Mouse (Mus musculus) midbrain, embryonic 15.5 days (tissue): ENCODE data around the gene Mroh3. TPM values are rescaled to one million over a fixed set of nuclear protein-coding genes. Genes with fewer than 3 reads are reported as not detected.

Source experiments
- ATAC-seq: fragments of 200-750 bp; cut with Nextera tagmentation; replicated peaks from 2 replicates; pipeline ENCODE4 v1.8.0; 2017; ENCODE audit warnings: moderate TSS enrichment
- H3K27ac ChIP-seq: fragments of 300-500 bp; sonication (generic); 2 replicates; pipeline ENCODE4 v1.5.1; 2015; ENCODE audit warnings: mild to moderate bottlenecking, inconsistent platforms
- H3K27me3 ChIP-seq: fragments of 300-500 bp; sonication (generic); replicated peaks from 2 replicates; pipeline ENCODE4 v1.6.1; 2015; ENCODE audit warnings: inconsistent platforms
- H3K36me3 ChIP-seq: fragments of 300-500 bp; sonication (generic); replicated peaks from 2 replicates; pipeline ENCODE4 v1.6.1; 2015; ENCODE audit warnings: inconsistent platforms
- H3K4me1 ChIP-seq: fragments of 300-500 bp; sonication (generic); 2 replicates; pipeline ENCODE4 v1.6.1; 2015; ENCODE audit warnings: inconsistent platforms
- H3K4me2 ChIP-seq: fragments of 300-500 bp; sonication (generic); 2 replicates; pipeline ENCODE4 v1.6.1; 2015; ENCODE audit warnings: inconsistent platforms, mild to moderate bottlenecking, moderate library complexity
- H3K4me3 ChIP-seq: fragments of 300-500 bp; sonication (generic); 2 replicates; pipeline ENCODE4 v1.5.1; 2015; ENCODE audit warnings: mild to moderate bottlenecking, inconsistent platforms
- H3K9ac ChIP-seq: fragments of 300-500 bp; sonication (generic); 2 replicates; pipeline ENCODE4 v1.6.1; 2015; ENCODE audit warnings: mild to moderate bottlenecking, inconsistent platforms
- H3K9me3 ChIP-seq: fragments of 300-500 bp; sonication (generic); 2 replicates; pipeline ENCODE4 v1.6.1; 2016; ENCODE audit warnings: inconsistent platforms
- WGBS: fragments of 180-500 bp; shearing (Covaris S2); methylation state at CpG from one replicate; pipeline ENCODE4 v1.1.7; 2015; ENCODE audit warnings: mixed read lengths; 5-methylcytosine and 5-hydroxymethylcytosine counted together
- polyA plus RNA-seq: library from polyadenylated mRNA; unstranded; fragments of >200 nt; fragmentation: Nextera tagmentation; extraction: Ambion mirVana; gene quantifications from 2 replicates; pipeline ENCODE4 v1.2.1, GENCODE M21; 2015

Mroh3 gene
- polyA plus RNA-seq, 1 experiment from 2014 or later, result not detected

DNA sequence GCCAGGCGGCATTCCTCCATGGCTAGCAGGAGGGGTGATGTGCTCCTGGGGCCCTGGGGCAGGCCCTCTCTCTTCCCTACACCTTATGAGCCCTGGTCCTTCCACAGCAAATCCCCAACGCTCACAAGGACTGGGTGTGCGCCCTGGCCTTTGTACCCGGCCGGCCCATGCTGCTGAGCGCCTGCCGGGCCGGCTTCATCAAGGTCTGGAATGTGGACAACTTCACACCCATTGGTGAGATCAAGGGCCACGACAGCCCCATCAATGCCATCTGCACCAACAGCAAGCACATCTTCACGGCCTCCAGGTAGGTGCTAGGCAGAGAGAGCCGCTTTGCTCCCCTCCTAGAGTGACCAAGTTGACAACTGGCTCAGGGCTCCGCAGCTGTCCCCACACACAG, 39.9 kb downstream of the Mroh3 start:
- Histone ChIP-seq H3K27ac (no peak overlapping the region), H3K4me2 (no peak overlapping the region), H3K4me3 (no peak overlapping the region), H3K9me3 (no peaks in the 10 kb centered on the region), H3K4me1 (peaks cover 11% of the 10 kb centered on the region), H3K36me3 (peaks cover 37% of the 10 kb centered on the region), H3K27me3 (no peaks in the 10 kb centered on the region), H3K9ac (no peak overlapping the region)
- 78% methylated on average over 12 of the region's 12 CpGs for WGBS
- ATAC-seq, result no peak

DNA sequence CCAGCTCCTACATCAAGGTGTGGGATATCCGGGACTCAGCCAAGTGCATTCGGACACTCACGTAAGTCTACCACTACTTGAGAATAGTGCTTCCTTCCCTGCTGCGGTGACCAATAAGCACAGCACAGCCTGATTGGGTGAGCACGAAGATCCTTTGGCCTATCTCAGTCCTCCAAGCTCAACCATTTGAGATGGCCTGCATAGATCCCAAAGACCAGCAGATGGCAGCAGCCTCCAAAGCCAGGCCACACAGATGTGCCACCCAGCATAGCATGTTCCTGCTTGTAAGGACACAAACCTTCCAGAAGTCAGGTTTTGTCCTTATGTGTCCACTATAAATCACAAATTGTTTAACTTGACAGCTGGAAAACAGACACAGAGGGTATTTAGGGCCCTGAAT, 42.5 kb downstream of the Mroh3 start:
- peaks cover 11% of the 10 kb centered on the region for H3K4me1 ChIP-seq
- H3K27me3 ChIP-seq, result no peaks in the 10 kb centered on the region
- no peak overlapping the region for H3K27ac ChIP-seq
- H3K9me3 ChIP-seq, result no peaks in the 10 kb centered on the region
- 6% methylated on average over 5 of the region's 5 CpGs for WGBS
- H3K4me3 ChIP-seq, result no peak overlapping the region
- peaks cover 32% of the 10 kb centered on the region for H3K36me3 ChIP-seq
- no peak overlapping the region for H3K9ac ChIP-seq
- peak; percentile 74 for ATAC-seq
- no peak overlapping the region for H3K4me2 ChIP-seq

GRCm38 (mm10) chr1:136167657-136168056, 45.0 kb downstream of the Mroh3 start:
- Histone ChIP-seq H3K27me3 (no peaks in the 10 kb centered on the region), H3K4me1 (no peaks in the 10 kb centered on the region), H3K9ac (no peak overlapping the region), H3K36me3 (peaks cover 45% of the 10 kb centered on the region), H3K4me2 (no peak overlapping the region), H3K4me3 (no peak overlapping the region), H3K27ac (no peak overlapping the region), H3K9me3 (no peaks in the 10 kb centered on the region)
- no peak for ATAC-seq
- WGBS, result 68% methylated on average over 8 of the region's 8 CpGs

GRCm38 (mm10) chr1:136165436-136165835, 47.2 kb downstream of the Mroh3 start:
- peak; percentile 29; the same call in 1 of the 2 replicates for ATAC-seq
- 29% methylated on average over 2 of the region's 2 CpGs for WGBS
- Histone ChIP-seq H3K4me1 (no peaks in the 10 kb centered on the region), H3K4me3 (no peak overlapping the region), H3K9ac (no peak overlapping the region), H3K9me3 (no peaks in the 10 kb centered on the region), H3K36me3 (peaks cover 47% of the 10 kb centered on the region), H3K4me2 (no peak overlapping the region), H3K27me3 (no peaks in the 10 kb centered on the region), H3K27ac (no peak overlapping the region)

DNA sequence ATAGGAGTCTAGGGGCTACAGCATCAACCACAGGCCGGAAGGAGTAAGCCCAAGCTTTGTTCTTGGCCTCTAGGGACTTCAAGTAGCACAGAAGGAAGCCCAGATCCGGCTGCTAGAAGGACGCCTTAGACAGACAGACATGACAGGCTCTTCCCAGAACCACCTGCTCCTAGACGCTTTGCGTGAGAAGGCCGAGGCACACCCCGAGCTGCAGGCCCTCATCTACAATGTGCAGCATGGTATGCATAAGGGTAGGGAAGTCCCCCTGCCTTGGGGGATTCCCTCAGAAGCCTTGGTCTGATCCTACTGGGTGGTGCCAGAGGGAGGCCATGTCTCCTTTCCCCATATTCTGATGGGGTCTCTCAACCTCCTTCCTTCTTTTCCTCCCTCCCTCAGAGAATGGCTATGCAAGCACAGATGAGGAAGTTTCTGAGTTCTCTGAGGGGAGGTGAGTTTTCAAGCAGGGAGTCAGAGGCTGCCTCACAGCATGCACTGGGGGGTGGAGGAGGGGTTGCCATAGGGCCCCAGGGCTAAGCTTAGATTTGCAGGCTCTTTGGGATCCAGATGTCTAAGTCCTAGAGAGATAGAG, 51.2 kb downstream of the Mroh3 start:
- no peaks in the 10 kb centered on the region for H3K27me3 ChIP-seq
- no peaks in the 10 kb centered on the region for H3K9me3 ChIP-seq
- WGBS, result 91% methylated on average over 7 of the region's 7 CpGs
- no peak overlapping the region for H3K4me3 ChIP-seq
- no peak overlapping the region for H3K4me2 ChIP-seq
- no peak overlapping the region for H3K27ac ChIP-seq
- ATAC-seq, result no peak
- H3K36me3 ChIP-seq, result peaks cover 79% of the 10 kb centered on the region
- no peak overlapping the region for H3K9ac ChIP-seq
- no peaks in the 10 kb centered on the region for H3K4me1 ChIP-seq

DNA sequence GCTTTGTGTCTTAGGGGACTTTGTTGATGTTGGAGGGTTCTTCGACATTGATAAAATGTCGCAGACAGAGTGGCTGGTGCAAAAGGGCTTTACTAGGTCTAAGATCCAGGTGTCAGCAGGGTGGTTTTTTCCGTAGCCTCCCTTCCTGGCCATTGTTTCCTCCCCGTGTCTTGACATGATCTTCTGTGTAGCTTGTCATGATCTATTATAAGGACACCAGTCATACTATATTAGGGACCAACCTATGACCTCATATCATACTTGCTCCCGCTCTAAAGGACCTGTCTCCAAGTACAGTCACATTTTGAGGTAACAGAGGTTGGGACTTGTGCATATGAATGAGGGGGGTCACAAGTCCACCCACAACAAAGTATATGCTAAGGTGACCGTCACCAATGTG, 51.7 kb downstream of the Mroh3 start:
- Histone ChIP-seq H3K36me3 (peaks cover 82% of the 10 kb centered on the region), H3K4me3 (no peak overlapping the region), H3K27ac (no peak overlapping the region), H3K4me2 (no peak overlapping the region), H3K9me3 (no peaks in the 10 kb centered on the region), H3K27me3 (no peaks in the 10 kb centered on the region), H3K4me1 (no peaks in the 10 kb centered on the region), H3K9ac (no peak overlapping the region)
- no peak for ATAC-seq
- 95% methylated on average over 6 of the region's 6 CpGs for WGBS

GRCm38 (mm10) chr1:136160297-136160696, 52.3 kb downstream of the Mroh3 start:
- Histone ChIP-seq H3K9me3 (no peaks in the 10 kb centered on the region), H3K27ac (no peak overlapping the region), H3K36me3 (peaks cover 85% of the 10 kb centered on the region), H3K27me3 (no peaks in the 10 kb centered on the region), H3K4me2 (no peak overlapping the region), H3K4me1 (no peaks in the 10 kb centered on the region), H3K4me3 (no peak overlapping the region), H3K9ac (no peak overlapping the region)
- 94% methylated on average over 12 of the region's 12 CpGs for WGBS
- no peak for ATAC-seq

GRCm38 (mm10) chr1:136159830-136160229, 52.8 kb downstream of the Mroh3 start:
- Histone ChIP-seq H3K9ac (no peak overlapping the region), H3K27me3 (no peaks in the 10 kb centered on the region), H3K36me3 (peaks cover 81% of the 10 kb centered on the region), H3K4me3 (no peak overlapping the region), H3K27ac (no peak overlapping the region), H3K9me3 (no peaks in the 10 kb centered on the region), H3K4me1 (no peaks in the 10 kb centered on the region), H3K4me2 (no peak overlapping the region)
- WGBS, result 50% methylated on average over 12 of the region's 12 CpGs
- 0 out of 2 replicates have a peak, but pooled peaks have one; percentile 22 for ATAC-seq

DNA sequence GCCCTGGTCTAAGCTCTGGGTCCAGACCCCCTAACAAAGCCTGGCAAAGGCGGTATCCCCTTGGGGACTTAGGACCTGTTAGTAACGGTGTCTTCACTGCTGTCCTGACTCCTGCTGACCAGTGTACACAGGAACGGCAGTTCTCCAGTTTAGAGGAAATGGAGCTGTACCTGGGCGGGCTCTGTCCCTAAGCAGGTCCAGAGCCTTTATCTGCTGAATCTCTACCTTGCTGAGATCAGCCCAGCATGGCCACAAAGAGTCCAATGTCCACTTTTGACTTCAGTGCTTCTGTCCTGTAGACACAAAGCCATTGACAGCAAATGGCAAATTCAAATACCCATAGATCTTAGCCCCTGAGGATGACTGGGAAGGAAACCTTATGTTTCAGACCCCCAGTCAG, 55.7 kb downstream of the Mroh3 start:
- H3K27me3 ChIP-seq, result no peaks in the 10 kb centered on the region
- no peak for ATAC-seq
- 97% methylated on average over 4 of the region's 4 CpGs for WGBS
- H3K9me3 ChIP-seq, result no peaks in the 10 kb centered on the region
- no peak overlapping the region for H3K27ac ChIP-seq
- no peak overlapping the region for H3K9ac ChIP-seq
- no peak overlapping the region for H3K4me2 ChIP-seq
- peaks cover 81% of the 10 kb centered on the region for H3K36me3 ChIP-seq
- no peaks in the 10 kb centered on the region for H3K4me1 ChIP-seq
- H3K4me3 ChIP-seq, result no peak overlapping the region

- 97% methylated on average over 4 of the region's 4 CpGs for WGBS
- Histone ChIP-seq H3K9ac (no peak overlapping the region), H3K36me3 (peaks cover 79% of the 10 kb centered on the region), H3K27me3 (no peaks in the 10 kb centered on the region), H3K4me3 (no peak overlapping the region), H3K9me3 (no peaks in the 10 kb centered on the region), H3K4me1 (no peaks in the 10 kb centered on the region), H3K27ac (no peak overlapping the region), H3K4me2 (no peak overlapping the region)
- no peak for ATAC-seq
Observed at GRCm38 (mm10) chr1:136156304-136156703, 56.3 kb downstream of the Mroh3 start.

GRCm38 (mm10) chr1:136151371-136151770, 61.3 kb downstream of the Mroh3 start:
- 84% methylated on average over 8 of the region's 8 CpGs for WGBS

GRCm38 (mm10) chr1:136149702-136150101, 62.9 kb downstream of the Mroh3 start:
- H3K9ac ChIP-seq, result no peak overlapping the region
- H3K4me2 ChIP-seq, result no peak overlapping the region
- H3K27me3 ChIP-seq, result no peaks in the 10 kb centered on the region
- no peak overlapping the region for H3K27ac ChIP-seq
- 83% methylated on average over 9 of the region's 9 CpGs for WGBS
- H3K4me1 ChIP-seq, result no peaks in the 10 kb centered on the region
- ATAC-seq, result no peak
- H3K36me3 ChIP-seq, result peaks cover 79% of the 10 kb centered on the region
- no peaks in the 10 kb centered on the region for H3K9me3 ChIP-seq
- no peak overlapping the region for H3K4me3 ChIP-seq

More at GRCm38 (mm10) chr1:136151371-136151770, 61.3 kb downstream of the Mroh3 start:
- H3K4me3 ChIP-seq, result no peak overlapping the region
- H3K27me3 ChIP-seq, result no peaks in the 10 kb centered on the region
- H3K4me2 ChIP-seq, result no peak overlapping the region
- no peak overlapping the region for H3K27ac ChIP-seq
- H3K9ac ChIP-seq, result no peak overlapping the region
- H3K4me1 ChIP-seq, result no peaks in the 10 kb centered on the region
- H3K36me3 ChIP-seq, result peaks cover 81% of the 10 kb centered on the region
- H3K9me3 ChIP-seq, result no peaks in the 10 kb centered on the region
- no peak for ATAC-seq

GRCm38 (mm10) chr1:136143514-136143913, 69.1 kb downstream of the Mroh3 start:
- H3K27me3 ChIP-seq, result no peaks in the 10 kb centered on the region
- peaks cover 24% of the 10 kb centered on the region for H3K36me3 ChIP-seq
- ATAC-seq, result no peak
- H3K9ac ChIP-seq, result no peak overlapping the region
- H3K4me3 ChIP-seq, result no peak overlapping the region
- no peak overlapping the region for H3K4me2 ChIP-seq
- WGBS, result 58% methylated on average over 10 of the region's 10 CpGs
- H3K9me3 ChIP-seq, result no peaks in the 10 kb centered on the region
- no peak overlapping the region for H3K27ac ChIP-seq
- peaks cover 56% of the 10 kb centered on the region for H3K4me1 ChIP-seq
